Mouse (Mus musculus) ES-E14 (cell line): ENCODE data around the gene Trim63. TPM values are rescaled to one million over a fixed set of nuclear protein-coding genes. Genes with fewer than 3 reads are reported as not detected.

Experiments
- DNase-seq: peaks from one replicate; pipeline ENCODE4 v3.0.0-alpha.2; 2013; ENCODE audit warnings: low read depth, low spot score
- H3K27ac ChIP-seq: 2 replicates; pipeline ENCODE4 v1.5.1; 2012; ENCODE audit warnings: low read depth, mild to moderate bottlenecking, low read length, moderate library complexity, mixed read lengths; ENCODE audit not compliant: poor library complexity, insufficient read depth, severe bottlenecking
- H3K36me3 ChIP-seq: 2 replicates; pipeline ENCODE4 v1.6.1; 2012; ENCODE audit warnings: mild to moderate bottlenecking, low read length, moderate library complexity, mixed read lengths; ENCODE audit not compliant: control insufficient read depth, poor library complexity, insufficient read depth, severe bottlenecking
- H3K4me1 ChIP-seq, 2 experiments: fragments of 150-350 bp in 1 of 2; sonication (generic) in 1 of 2; 2 replicates each; pipeline ENCODE4 v1.6.1; 2012; ENCODE audit warnings: low read length in 2 of 2, mild to moderate bottlenecking in 1 of 2, mixed read lengths in 1 of 2; ENCODE audit not compliant: control insufficient read depth in 2 of 2, insufficient read depth in 2 of 2, poor library complexity in 1 of 2
- H3K4me3 ChIP-seq, 2 experiments: fragments of 150-350 bp in 1 of 2; sonication (generic) in 1 of 2; 2 replicates each; pipeline ENCODE4 v1.5.1; 2012; ENCODE audit warnings: low read length in 2 of 2, low read depth in 1 of 2, mild to moderate bottlenecking in 1 of 2, mixed read lengths in 1 of 2; ENCODE audit not compliant: insufficient read depth in 1 of 2, poor library complexity in 1 of 2, severe bottlenecking in 1 of 2
- H3K9ac ChIP-seq: 2 replicates; pipeline ENCODE4 v1.6.1; 2012; ENCODE audit warnings: low read depth, mild to moderate bottlenecking, low read length, mixed read lengths; ENCODE audit not compliant: poor library complexity, insufficient read depth, severe bottlenecking
- H3K9me3 ChIP-seq: fragments of 150-350 bp; sonication (generic); 2 replicates; pipeline ENCODE4 v1.6.1; 2012; ENCODE audit warnings: low read depth, mild to moderate bottlenecking, low read length; ENCODE audit not compliant: control insufficient read depth, insufficient read depth
- CHD2 ChIP-seq: IDR thresholded peaks from 2 replicates; pipeline ENCODE4 v1.6.1; 2014; ENCODE audit warnings: mild to moderate bottlenecking, low read depth, low read length, inconsistent platforms
- HCFC1 ChIP-seq: IDR thresholded peaks from 2 replicates; pipeline ENCODE4 v1.6.1; 2012; ENCODE audit warnings: low read length, inconsistent platforms, borderline replicate concordance; ENCODE audit not compliant: insufficient read depth
- MAFK ChIP-seq: IDR thresholded peaks from 2 replicates; pipeline ENCODE4 v1.6.1; 2014; ENCODE audit warnings: mild to moderate bottlenecking, low read depth, low read length, inconsistent platforms; ENCODE audit not compliant: insufficient read depth
- ZC3H11A ChIP-seq: IDR thresholded peaks from 2 replicates; pipeline ENCODE4 v1.6.1; 2012; ENCODE audit warnings: low read depth, mild to moderate bottlenecking, inconsistent platforms, low read length, borderline replicate concordance
- ZNF384 ChIP-seq: IDR thresholded peaks from 2 replicates; pipeline ENCODE4 v1.6.1; 2012; ENCODE audit warnings: low read depth, low read length, inconsistent platforms
- in situ Hi-C, 2 experiments: fragments of 600-800 bp; cut with MboI; formaldehyde crosslinking; loops; one replicate each; pipeline ENCODE4 v1.15.1; 2025; ENCODE audit warnings: low sequenced_read_pairs in 2 of 2, inconsistent platforms in 1 of 2; ENCODE audit not compliant: unreplicated experiment in 2 of 2
- total RNA-seq: library from RNA; depleted of rRNA; stranded (reverse); fragments of 300-350 nt; gene quantifications from 2 replicates; pipeline ENCODE4 v1.2.3, GENCODE M21; 2012

Trim63 gene
- total RNA-seq, 1 experiment: 3.5 TPM

DNA sequence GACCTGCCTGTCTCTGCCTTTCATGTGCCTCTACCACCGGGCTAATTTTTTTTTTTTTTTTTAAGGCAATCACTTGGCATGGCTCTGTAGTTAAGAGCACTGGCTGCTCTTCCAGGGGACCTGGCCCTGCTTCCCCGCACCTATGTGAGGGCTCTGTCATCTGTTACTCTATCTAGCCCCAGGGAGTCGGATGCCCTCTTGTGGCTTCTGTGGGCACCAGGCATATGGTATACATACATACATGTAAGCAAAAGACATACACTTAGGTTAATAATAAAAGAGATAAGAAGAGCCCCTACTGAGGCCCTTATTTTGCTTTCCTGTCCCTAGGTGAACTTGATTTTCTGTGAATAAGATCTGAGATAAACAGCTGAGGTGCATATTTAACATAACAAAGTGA, 29.7 kb downstream of the Trim63 start:
- no peak overlapping the region for H3K9ac ChIP-seq
- peaks cover 0 to 11% of the 10 kb centered on the region in 2 experiments; a peak in 2 of 4 replicates for H3K4me1 ChIP-seq
- no peak overlapping the region; a peak in 1 of 4 replicates for H3K4me3 ChIP-seq
- TF ChIP-seq ZNF384: no peak
- no peak for TF ChIP-seq ZC3H11A
- no peak for TF ChIP-seq MAFK
- no peak for TF ChIP-seq CHD2
- TF ChIP-seq HCFC1: no peak
- no peak for DNase-seq
- H3K9me3 ChIP-seq: no peaks in the 10 kb centered on the region
- H3K27ac ChIP-seq: no peak overlapping the region
- peaks cover 17% of the 10 kb centered on the region for H3K36me3 ChIP-seq
- in situ Hi-C loops: no loop called here

DNA sequence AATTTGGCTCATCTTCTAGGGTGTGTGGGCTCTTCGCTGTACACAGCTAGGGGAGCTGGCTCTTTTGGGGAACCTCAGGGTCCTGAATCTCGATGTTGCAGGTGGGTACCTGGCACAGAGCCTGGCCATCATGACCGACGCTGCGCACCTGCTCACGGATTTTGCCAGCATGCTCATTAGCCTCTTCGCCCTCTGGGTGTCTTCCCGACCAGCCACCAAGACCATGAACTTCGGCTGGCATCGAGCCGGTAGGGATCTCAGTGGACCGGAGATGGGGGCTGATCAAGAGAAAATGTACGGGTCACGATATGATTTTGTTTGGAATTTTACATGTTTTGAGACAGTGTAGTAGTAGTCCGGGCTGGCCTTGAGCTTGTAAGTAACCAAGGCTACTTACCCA, 30.9 kb downstream of the Trim63 start:
- no peak overlapping the region for H3K9ac ChIP-seq
- DNase-seq: no peak
- H3K27ac ChIP-seq: no peak overlapping the region
- in situ Hi-C loops: no loop called here
- H3K4me3 ChIP-seq: no peak overlapping the region
- H3K36me3 ChIP-seq: peaks cover 17% of the 10 kb centered on the region
- no peaks in the 10 kb centered on the region for H3K9me3 ChIP-seq
- peaks cover 0 to 11% of the 10 kb centered on the region in 2 experiments; a peak in 2 of 4 replicates for H3K4me1 ChIP-seq
- TF ChIP-seq MAFK: no peak
- no peak for TF ChIP-seq CHD2
- no peak for TF ChIP-seq ZC3H11A
- no peak for TF ChIP-seq HCFC1
- TF ChIP-seq ZNF384: no peak

DNA sequence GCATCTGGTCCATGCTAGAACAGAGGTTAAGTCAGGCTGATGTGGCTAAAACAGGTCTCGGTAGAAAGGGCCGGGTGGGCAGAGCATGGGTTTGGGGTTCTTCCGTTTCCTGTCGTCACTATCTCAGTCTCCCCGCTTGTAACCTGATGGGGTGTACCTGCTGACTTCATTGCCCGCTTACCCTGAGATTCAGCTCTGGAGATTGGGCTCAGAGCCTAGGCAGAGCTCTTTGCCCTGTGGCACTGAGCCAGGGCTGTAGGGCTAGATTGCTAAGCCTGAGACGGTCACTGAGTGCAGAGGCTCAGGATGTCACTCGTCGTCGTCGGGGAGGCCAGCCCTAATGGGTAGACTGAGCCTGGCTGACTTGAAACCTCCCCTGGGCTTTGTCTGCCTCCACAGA, 33.2 kb downstream of the Trim63 start:
- Histone ChIP-seq H3K27ac (no peak overlapping the region), H3K4me1 (peaks cover 3 to 23% of the 10 kb centered on the region in 2 experiments; a peak in 3 of 4 replicates), H3K9me3 (no peaks in the 10 kb centered on the region), H3K36me3 (peaks cover 19% of the 10 kb centered on the region), H3K4me3 (no peak overlapping the region), H3K9ac (no peak overlapping the region)
- no peak for DNase-seq
- in situ Hi-C loops: no loop called here
- no peak for TF ChIP-seq MAFK
- no peak for TF ChIP-seq CHD2
- no peak for TF ChIP-seq ZNF384
- TF ChIP-seq ZC3H11A: no peak
- TF ChIP-seq HCFC1: no peak

DNA sequence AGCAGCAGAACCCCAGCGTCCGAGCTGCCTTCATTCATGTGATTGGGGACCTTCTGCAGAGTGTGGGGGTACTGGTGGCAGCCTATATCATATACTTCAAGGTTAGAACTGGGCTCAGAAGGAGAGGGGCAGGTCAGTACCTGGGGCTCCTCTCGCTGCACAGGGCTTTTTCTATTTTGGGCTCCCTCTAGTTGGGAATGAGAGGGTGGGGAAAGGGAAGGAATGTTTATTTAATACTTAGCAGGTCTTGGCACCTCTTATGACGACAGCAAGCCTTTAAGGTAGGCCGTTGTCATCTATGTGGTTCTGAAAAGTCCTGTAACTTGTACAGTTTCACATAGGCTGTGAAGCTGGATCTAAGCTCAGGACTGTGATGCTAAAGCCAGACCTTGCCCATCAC, 33.6 kb downstream of the Trim63 start:
- no peak for DNase-seq
- no peak overlapping the region for H3K27ac ChIP-seq
- in situ Hi-C loops: no loop called here
- H3K4me1 ChIP-seq: peaks cover 3 to 23% of the 10 kb centered on the region in 2 experiments; a peak in 3 of 4 replicates
- H3K4me3 ChIP-seq: no peak overlapping the region
- H3K36me3 ChIP-seq: peaks cover 19% of the 10 kb centered on the region
- no peaks in the 10 kb centered on the region for H3K9me3 ChIP-seq
- no peak for TF ChIP-seq HCFC1
- TF ChIP-seq ZC3H11A: no peak
- TF ChIP-seq MAFK: no peak
- TF ChIP-seq ZNF384: no peak
- TF ChIP-seq CHD2: no peak
- no peak overlapping the region for H3K9ac ChIP-seq

DNA sequence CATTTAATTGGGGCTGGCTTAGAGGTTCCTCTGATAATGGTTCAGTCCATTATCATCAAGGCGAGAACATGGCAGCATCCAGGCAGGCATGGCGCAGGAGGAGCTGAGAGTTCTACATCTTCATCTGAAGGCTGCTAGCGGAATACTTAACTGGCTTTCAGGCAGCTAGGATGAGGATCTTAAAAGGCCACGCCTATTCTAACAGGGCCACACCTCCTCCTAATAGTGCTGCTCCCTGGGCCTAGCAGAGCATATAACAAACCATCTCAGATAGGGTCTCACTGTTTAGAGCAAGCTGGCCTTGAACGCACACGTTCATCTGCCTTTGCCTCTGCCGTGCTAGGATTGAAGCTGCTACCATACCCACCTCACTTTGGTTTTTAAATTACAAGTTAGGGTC, 34.9 kb downstream of the Trim63 start:
- Histone ChIP-seq H3K36me3 (peaks cover 19% of the 10 kb centered on the region), H3K9me3 (no peaks in the 10 kb centered on the region), H3K9ac (no peak overlapping the region), H3K4me1 (peaks cover 3 to 20% of the 10 kb centered on the region in 2 experiments; a peak in 3 of 4 replicates), H3K27ac (no peak overlapping the region), H3K4me3 (no peak overlapping the region)
- in situ Hi-C loops: no loop called here
- TF ChIP-seq ZC3H11A (no peak), ZNF384 (no peak), HCFC1 (no peak), CHD2 (no peak), MAFK (no peak)
- no peak for DNase-seq
